Mouse (Mus musculus) hindbrain, embryonic 13.5 days (tissue): ENCODE measurements around the gene Rps16. TPM values are rescaled to one million over a fixed set of nuclear protein-coding genes. Genes with fewer than 3 reads are reported as not detected.

ENCODE experiments used
- ATAC-seq: fragments of 200-750 bp; cut with Nextera tagmentation; 2 replicates; pipeline ENCODE4 v1.8.0; 2017; ENCODE audit warnings: moderate TSS enrichment; ENCODE audit not compliant: low FRiP score
- H3K27ac ChIP-seq: fragments of 300-500 bp; sonication (generic); 2 replicates; pipeline ENCODE4 v1.5.1; 2015; ENCODE audit warnings: inconsistent platforms, mild to moderate bottlenecking, moderate library complexity
- H3K27me3 ChIP-seq: fragments of 300-500 bp; sonication (generic); 2 replicates; pipeline ENCODE4 v1.6.1; 2015; ENCODE audit warnings: mild to moderate bottlenecking, inconsistent platforms
- H3K36me3 ChIP-seq: fragments of 300-500 bp; sonication (generic); 2 replicates; pipeline ENCODE4 v1.6.1; 2015; ENCODE audit warnings: mild to moderate bottlenecking, inconsistent platforms
- H3K4me1 ChIP-seq: fragments of 300-500 bp; sonication (generic); replicated peaks from 2 replicates; pipeline ENCODE4 v1.6.1; 2015; ENCODE audit warnings: inconsistent platforms
- H3K4me2 ChIP-seq: fragments of 300-500 bp; sonication (generic); 2 replicates; pipeline ENCODE4 v1.6.1; 2015; ENCODE audit warnings: inconsistent platforms, mild to moderate bottlenecking, moderate library complexity
- H3K4me3 ChIP-seq: fragments of 300-500 bp; sonication (generic); 2 replicates; pipeline ENCODE4 v1.5.1; 2015; ENCODE audit warnings: mild to moderate bottlenecking, inconsistent platforms
- H3K9ac ChIP-seq: fragments of 300-500 bp; sonication (generic); 2 replicates; pipeline ENCODE4 v1.6.1; 2015; ENCODE audit warnings: mild to moderate bottlenecking, inconsistent platforms
- H3K9me3 ChIP-seq: fragments of 300-500 bp; sonication (generic); 2 replicates; pipeline ENCODE4 v1.6.1; 2016; ENCODE audit warnings: inconsistent platforms
- WGBS: fragments of 180-500 bp; shearing (Covaris S2); methylation state at CpG from one replicate; pipeline ENCODE4 v1.1.7; 2015; 5-methylcytosine and 5-hydroxymethylcytosine counted together
- polyA plus RNA-seq: library from polyadenylated mRNA; unstranded; fragments of >200 nt; fragmentation: Nextera tagmentation; extraction: Ambion mirVana; gene quantifications from 2 replicates; pipeline ENCODE4 v1.2.1, GENCODE M21; 2015

Rps16 gene
- polyA plus RNA-seq, 1 experiment from 2014 or later, result 543 TPM

DNA sequence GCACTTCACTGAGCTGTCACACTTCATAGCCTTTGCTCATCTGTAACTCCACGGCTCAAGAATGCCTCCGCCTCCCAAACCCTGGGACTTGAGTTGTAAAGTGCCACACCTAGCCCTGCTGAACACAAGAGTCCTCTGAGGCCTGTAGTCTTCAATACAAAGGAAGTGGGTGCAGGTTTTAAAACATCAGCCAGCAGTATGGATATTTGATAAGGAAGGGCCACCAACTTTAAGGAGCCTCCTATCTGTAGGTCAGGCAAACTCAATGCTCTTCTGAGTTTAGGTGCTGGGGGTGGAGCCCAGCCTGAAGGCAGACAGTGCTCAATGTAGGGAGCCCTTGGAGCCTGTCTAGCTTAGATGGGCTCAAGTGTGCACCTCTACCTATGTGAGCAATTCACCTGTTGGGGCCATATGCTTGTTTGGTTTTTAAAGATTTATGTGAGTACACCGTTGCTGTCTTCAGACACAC, 3.7 kb downstream of the Rps16 start:
- H3K4me3 ChIP-seq, result no peak overlapping the region
- H3K4me2 ChIP-seq, result no peak overlapping the region
- no peak overlapping the region for H3K9ac ChIP-seq
- H3K4me1 ChIP-seq, result peaks cover 37% of the 10 kb centered on the region
- WGBS, result 91% methylated on average over 3 of the region's 3 CpGs
- peaks cover 38% of the 10 kb centered on the region for H3K36me3 ChIP-seq
- no peak overlapping the region for H3K27ac ChIP-seq
- H3K27me3 ChIP-seq, result no peaks in the 10 kb centered on the region
- no peak for ATAC-seq
- H3K9me3 ChIP-seq, result no peaks in the 10 kb centered on the region

GRCm38 (mm10) chr7:28354596-28354995, 4.1 kb downstream of the Rps16 start:
- Histone ChIP-seq H3K36me3 (peaks cover 43% of the 10 kb centered on the region), H3K9ac (no peak overlapping the region), H3K4me1 (peaks cover 34% of the 10 kb centered on the region), H3K27me3 (no peaks in the 10 kb centered on the region), H3K9me3 (no peaks in the 10 kb centered on the region), H3K4me3 (no peak overlapping the region), H3K4me2 (no peak overlapping the region), H3K27ac (no peak overlapping the region)
- WGBS, result 94% methylated on average over 3 of the region's 3 CpGs
- ATAC-seq, result no peak

DNA sequence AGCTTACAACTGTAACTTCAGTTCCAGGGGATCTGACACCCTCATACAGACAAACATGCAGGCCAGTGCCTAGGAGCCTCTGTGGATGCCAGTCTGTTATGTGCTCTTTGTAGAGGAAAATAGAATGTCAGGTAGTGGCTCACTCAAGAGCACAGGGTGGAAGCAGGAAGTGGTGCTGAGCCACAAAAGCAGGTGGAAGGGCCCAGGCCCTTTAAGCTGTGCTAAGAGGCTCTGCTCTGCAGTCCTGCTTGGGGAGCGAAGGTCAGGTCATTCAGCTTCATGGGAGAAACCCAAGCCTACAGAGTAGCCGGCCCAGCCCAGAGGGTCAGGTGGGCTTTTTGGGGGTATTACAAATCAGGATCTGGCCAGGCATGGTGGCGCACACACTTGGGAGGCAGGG, 4.8 kb downstream of the Rps16 start:
- ATAC-seq, result no peak
- no peaks in the 10 kb centered on the region for H3K27me3 ChIP-seq
- H3K9ac ChIP-seq, result no peak overlapping the region
- H3K4me1 ChIP-seq, result peaks cover 28% of the 10 kb centered on the region
- H3K4me3 ChIP-seq, result no peak overlapping the region
- H3K27ac ChIP-seq, result no peak overlapping the region
- WGBS, result 88% methylated on average over 3 of the region's 3 CpGs
- H3K36me3 ChIP-seq, result peaks cover 49% of the 10 kb centered on the region
- H3K9me3 ChIP-seq, result no peaks in the 10 kb centered on the region
- H3K4me2 ChIP-seq, result no peak overlapping the region

GRCm38 (mm10) chr7:28356981-28357380, 6.5 kb downstream of the Rps16 start:
- H3K4me2 ChIP-seq, result no peak overlapping the region
- H3K4me3 ChIP-seq, result no peak overlapping the region
- H3K9me3 ChIP-seq, result no peaks in the 10 kb centered on the region
- ATAC-seq, result no peak
- H3K27me3 ChIP-seq, result no peaks in the 10 kb centered on the region
- H3K36me3 ChIP-seq, result peaks cover 64% of the 10 kb centered on the region
- WGBS, result 0% methylated on average over 5 of the region's 5 CpGs
- H3K4me1 ChIP-seq, result peaks cover 19% of the 10 kb centered on the region
- peak overlapping the region; percentile 73; the same call in 1 of the 2 replicates for H3K27ac ChIP-seq
- H3K9ac ChIP-seq, result peak overlapping the region; percentile 35; the same call in 1 of the 2 replicates

GRCm38 (mm10) chr7:28357984-28358383, 7.5 kb downstream of the Rps16 start:
- ATAC-seq, result no peak
- peak overlapping the region; percentile 49; the same call in 1 of the 2 replicates for H3K27ac ChIP-seq
- no peaks in the 10 kb centered on the region for H3K9me3 ChIP-seq
- 17% methylated on average over 5 of the region's 5 CpGs for WGBS
- H3K36me3 ChIP-seq, result peaks cover 66% of the 10 kb centered on the region
- H3K4me2 ChIP-seq, result no peak overlapping the region
- H3K4me1 ChIP-seq, result peaks cover 16% of the 10 kb centered on the region
- H3K4me3 ChIP-seq, result no peak overlapping the region
- H3K27me3 ChIP-seq, result no peaks in the 10 kb centered on the region
- no peak overlapping the region for H3K9ac ChIP-seq

GRCm38 (mm10) chr7:28358431-28358830, 8.0 kb downstream of the Rps16 start:
- Histone ChIP-seq H3K4me1 (peaks cover 16% of the 10 kb centered on the region), H3K9me3 (no peaks in the 10 kb centered on the region), H3K9ac (no peak overlapping the region), H3K36me3 (peaks cover 63% of the 10 kb centered on the region), H3K27ac (peak overlapping the region; percentile 49), H3K4me3 (no peak overlapping the region), H3K4me2 (no peak overlapping the region), H3K27me3 (no peaks in the 10 kb centered on the region)
- no peak for ATAC-seq
- 78% methylated on average over 7 of the region's 7 CpGs for WGBS

DNA sequence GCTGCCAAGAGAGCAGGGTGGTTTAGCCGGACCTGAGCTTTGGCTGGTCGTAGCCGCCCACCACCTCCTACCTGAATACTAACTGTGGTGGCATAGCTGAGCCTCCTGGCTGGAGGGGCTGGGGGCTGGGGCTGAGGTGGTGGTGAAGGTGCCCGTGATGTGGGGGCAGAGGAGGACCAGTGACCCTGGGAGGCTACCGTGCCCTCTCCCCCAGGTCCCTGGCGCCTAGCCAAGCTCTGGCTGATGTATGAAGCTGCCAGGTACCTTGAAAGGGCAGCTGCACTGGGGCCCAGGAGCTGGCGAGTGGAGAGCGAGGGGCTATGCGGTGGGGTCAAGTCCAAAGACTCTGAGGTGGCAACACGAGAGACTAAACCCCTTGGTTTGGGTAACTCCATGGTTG, 9.4 kb downstream of the Rps16 start:
- no peak for ATAC-seq
- H3K4me2 ChIP-seq, result no peak overlapping the region
- peaks cover 64% of the 10 kb centered on the region for H3K36me3 ChIP-seq
- H3K4me3 ChIP-seq, result no peak overlapping the region
- no peaks in the 10 kb centered on the region for H3K27me3 ChIP-seq
- no peak overlapping the region; the same call in 1 of the 2 replicates for H3K9ac ChIP-seq
- 93% methylated on average over 10 of the region's 10 CpGs for WGBS
- no peaks in the 10 kb centered on the region for H3K9me3 ChIP-seq
- H3K27ac ChIP-seq, result no peak overlapping the region
- peaks cover 16% of the 10 kb centered on the region for H3K4me1 ChIP-seq

- no peaks in the 10 kb centered on the region for H3K27me3 ChIP-seq
- H3K36me3 ChIP-seq, result peaks cover 64% of the 10 kb centered on the region
- peaks cover 16% of the 10 kb centered on the region for H3K4me1 ChIP-seq
- ATAC-seq, result no peak
- H3K4me3 ChIP-seq, result no peak overlapping the region
- no peak overlapping the region for H3K9ac ChIP-seq
- no peak overlapping the region for H3K4me2 ChIP-seq
- H3K27ac ChIP-seq, result no peak overlapping the region
- H3K9me3 ChIP-seq, result no peaks in the 10 kb centered on the region
- WGBS, result 97% methylated on average over 6 of the region's 6 CpGs
Observed at GRCm38 (mm10) chr7:28360291-28360690, 9.8 kb downstream of the Rps16 start.

GRCm38 (mm10) chr7:28361647-28362341, 11.3 kb downstream of the Rps16 start:
- Histone ChIP-seq H3K4me3 (no peak overlapping the region), H3K9me3 (no peaks in the 10 kb centered on the region), H3K4me1 (peaks cover 16% of the 10 kb centered on the region), H3K4me2 (no peak overlapping the region), H3K27me3 (no peaks in the 10 kb centered on the region), H3K27ac (no peak overlapping the region), H3K36me3 (peaks cover 71% of the 10 kb centered on the region), H3K9ac (no peak overlapping the region)
- 93% methylated on average over 20 of the region's 20 CpGs for WGBS
- ATAC-seq, result no peak

GRCm38 (mm10) chr7:28362441-28363060, 12.1 kb downstream of the Rps16 start:
- H3K4me3 ChIP-seq, result no peak overlapping the region
- ATAC-seq, result no peak
- H3K9me3 ChIP-seq, result no peaks in the 10 kb centered on the region
- H3K4me1 ChIP-seq, result peaks cover 10% of the 10 kb centered on the region
- H3K27ac ChIP-seq, result no peak overlapping the region
- WGBS, result 90% methylated on average over 16 of the region's 16 CpGs
- H3K36me3 ChIP-seq, result peaks cover 77% of the 10 kb centered on the region
- no peak overlapping the region for H3K4me2 ChIP-seq
- H3K9ac ChIP-seq, result no peak overlapping the region
- H3K27me3 ChIP-seq, result no peaks in the 10 kb centered on the region

DNA sequence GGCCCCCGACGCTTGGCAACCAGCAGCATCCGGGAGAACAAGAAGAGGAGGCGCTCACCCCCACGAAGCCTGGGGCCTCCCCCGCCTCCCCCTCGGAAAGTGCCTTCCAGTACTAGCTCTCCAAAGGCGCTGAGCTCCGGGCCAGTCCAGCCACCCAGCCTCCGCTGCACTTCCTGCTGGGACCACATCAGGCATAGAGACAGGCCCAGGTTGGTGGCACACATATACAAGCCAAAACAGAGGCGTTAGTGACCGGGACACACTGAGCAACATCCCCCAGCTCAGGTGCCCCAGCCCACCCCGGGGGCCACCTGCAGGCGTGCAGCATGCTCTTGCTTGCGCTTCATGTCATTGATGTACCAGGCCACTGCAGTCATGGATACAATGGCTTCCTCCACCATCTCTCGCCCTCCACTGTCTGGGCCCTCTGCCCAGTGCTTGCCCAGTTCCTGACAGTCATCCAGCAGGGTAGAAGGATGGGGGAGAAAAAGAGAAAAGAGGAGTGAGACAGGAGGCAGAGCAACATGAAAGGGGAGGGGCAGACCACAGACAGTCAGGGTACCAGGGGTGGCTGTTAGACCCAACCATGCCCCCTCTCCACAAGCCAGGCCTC, 17.3 kb downstream of the Rps16 start:
- peaks cover 58% of the 10 kb centered on the region for H3K36me3 ChIP-seq

GRCm38 (mm10) chr7:28368276-28368920, 17.9 kb downstream of the Rps16 start:
- ATAC-seq, result no peak
- peaks cover 33% of the 10 kb centered on the region for H3K4me1 ChIP-seq
- no peak overlapping the region for H3K27ac ChIP-seq
- peaks cover 54% of the 10 kb centered on the region for H3K36me3 ChIP-seq
- H3K4me2 ChIP-seq, result no peak overlapping the region
- 93% methylated on average over 16 of the region's 16 CpGs for WGBS
- no peak overlapping the region for H3K9ac ChIP-seq
- H3K9me3 ChIP-seq, result no peaks in the 10 kb centered on the region
- H3K27me3 ChIP-seq, result no peaks in the 10 kb centered on the region
- H3K4me3 ChIP-seq, result no peak overlapping the region

More for the DNA sequence above, 17.3 kb downstream of the Rps16 start:
- H3K27me3 ChIP-seq, result no peaks in the 10 kb centered on the region
- no peak overlapping the region for H3K27ac ChIP-seq
- no peak overlapping the region for H3K9ac ChIP-seq
- H3K4me3 ChIP-seq, result no peak overlapping the region
- no peaks in the 10 kb centered on the region for H3K9me3 ChIP-seq
- H3K4me2 ChIP-seq, result no peak overlapping the region
- peaks cover 33% of the 10 kb centered on the region for H3K4me1 ChIP-seq
- no peak for ATAC-seq
- 91% methylated on average over 16 of the region's 16 CpGs for WGBS
